Mouse (Mus musculus) intestine, embryonic 16.5 days (tissue): ENCODE results near the gene Naa50. TPM values are rescaled to one million over a fixed set of nuclear protein-coding genes. Genes with fewer than 3 reads are reported as not detected.

Experiments used
- ATAC-seq: fragments of 200-750 bp; cut with Nextera tagmentation; 2 replicates; pipeline ENCODE4 v1.8.0; 2017; ENCODE audit warnings: moderate TSS enrichment, moderate library complexity
- H3K27ac ChIP-seq: fragments of 300-500 bp; sonication (generic); 2 replicates; pipeline ENCODE4 v1.5.1; 2014; ENCODE audit warnings: mild to moderate bottlenecking, low read length
- H3K27me3 ChIP-seq: fragments of 300-500 bp; sonication (generic); replicated peaks from 2 replicates; pipeline ENCODE4 v1.6.1; 2014; ENCODE audit warnings: low read length, control low read depth, mixed read lengths; ENCODE audit not compliant: control insufficient read depth, insufficient read depth
- H3K36me3 ChIP-seq: fragments of 300-500 bp; sonication (generic); 2 replicates; pipeline ENCODE4 v1.6.1; 2014; ENCODE audit warnings: low read length, control low read depth; ENCODE audit not compliant: control insufficient read depth, insufficient read depth
- H3K4me1 ChIP-seq: fragments of 300-500 bp; sonication (generic); 2 replicates; pipeline ENCODE4 v1.6.1; 2014; ENCODE audit warnings: low read length, control low read depth, mixed read lengths; ENCODE audit not compliant: control insufficient read depth, insufficient read depth
- H3K4me2 ChIP-seq: fragments of 300-500 bp; sonication (generic); 2 replicates; pipeline ENCODE4 v1.6.1; 2014; ENCODE audit warnings: low read depth, low read length, control low read depth
- H3K4me3 ChIP-seq: fragments of 300-500 bp; sonication (generic); 2 replicates; pipeline ENCODE4 v1.5.1; 2014; ENCODE audit warnings: mild to moderate bottlenecking, low read length
- H3K9ac ChIP-seq: fragments of 300-500 bp; sonication (generic); 2 replicates; pipeline ENCODE4 v1.6.1; 2014; ENCODE audit warnings: low read depth, low read length
- H3K9me3 ChIP-seq: fragments of 300-500 bp; sonication (generic); 2 replicates; pipeline ENCODE4 v1.6.1; 2016; ENCODE audit warnings: low read length, control low read depth; ENCODE audit not compliant: control insufficient read depth
- WGBS: fragments of 180-500 bp; shearing (Covaris S2); extraction: QIAGEN DNeasy Blood & Tissue Kit; methylation state at CpG from one replicate; pipeline ENCODE4 v1.1.7; 2014; 5-methylcytosine and 5-hydroxymethylcytosine counted together
- polyA plus RNA-seq: library from polyadenylated mRNA; unstranded; fragments of >200 nt; fragmentation: Nextera tagmentation; extraction: Ambion mirVana; gene quantifications from 2 replicates; pipeline ENCODE4 v1.2.1, GENCODE M21; 2015

Naa50 gene
- polyA plus RNA-seq, result 76.3 and 82.6 TPM in 2 replicates

GRCm38 (mm10) chr16:44139536-44140185, at the start of gene Naa50, which contains the start of gene Atp6v1a:
Gene Naa50, plus strand, starts transcription at chr16:44139830.
Gene Atp6v1a, minus strand, starts transcription at chr16:44139705.
- no peaks in the 10 kb centered on the region for H3K9me3 ChIP-seq
- peak; percentile 87 for ATAC-seq
- peak within 1 kb of the TSS; percentile 95 for H3K4me3 ChIP-seq
- peak within 1 kb of the TSS; percentile 92 for H3K9ac ChIP-seq
- H3K4me1 ChIP-seq, result peaks cover 8% of the 10 kb centered on the region; the same call in 1 of the 2 replicates
- WGBS, result under 1% methylated on average over 64 of the region's 71 CpGs
- H3K4me2 ChIP-seq, result peak within 1 kb of the TSS; percentile 82
- H3K27ac ChIP-seq, result peak within 1 kb of the TSS; percentile 98
- no peaks in the 10 kb centered on the region for H3K36me3 ChIP-seq
- no peaks in the 10 kb centered on the region for H3K27me3 ChIP-seq

GRCm38 (mm10) chr16:44099377-44099776, 40.3 kb upstream of the Naa50 start:
- no peak for ATAC-seq
- Histone ChIP-seq H3K27me3 (no peaks in the 10 kb centered on the region), H3K4me2 (no peak overlapping the region), H3K9me3 (no peaks in the 10 kb centered on the region), H3K9ac (no peak overlapping the region), H3K27ac (no peak overlapping the region), H3K36me3 (peaks cover 36% of the 10 kb centered on the region), H3K4me3 (no peak overlapping the region), H3K4me1 (no peaks in the 10 kb centered on the region)
- WGBS, result 94% methylated on average over 7 of the region's 7 CpGs

GRCm38 (mm10) chr16:44101181-44101710, 38.4 kb upstream of the Naa50 start:
- no peak overlapping the region for H3K27ac ChIP-seq
- no peak overlapping the region for H3K9ac ChIP-seq
- no peaks in the 10 kb centered on the region for H3K4me1 ChIP-seq
- H3K4me2 ChIP-seq, result no peak overlapping the region
- H3K4me3 ChIP-seq, result no peak overlapping the region
- H3K9me3 ChIP-seq, result no peaks in the 10 kb centered on the region
- H3K36me3 ChIP-seq, result peaks cover 34% of the 10 kb centered on the region
- WGBS, result 84% methylated on average over 12 of the region's 12 CpGs
- H3K27me3 ChIP-seq, result no peaks in the 10 kb centered on the region
- no peak for ATAC-seq

- Histone ChIP-seq H3K4me2 (no peak overlapping the region), H3K27me3 (no peaks in the 10 kb centered on the region), H3K36me3 (peaks cover 37% of the 10 kb centered on the region), H3K9ac (no peak overlapping the region), H3K4me1 (no peaks in the 10 kb centered on the region), H3K27ac (no peak overlapping the region), H3K9me3 (no peaks in the 10 kb centered on the region), H3K4me3 (no peak overlapping the region)
- no peak for ATAC-seq
- WGBS, result 93% methylated on average over 2 of the region's 2 CpGs
These were observed 36.7 kb upstream of the Naa50 start for GRCm38 (mm10) chr16:44102925-44103324.

- peaks cover 34% of the 10 kb centered on the region for H3K36me3 ChIP-seq
- H3K4me2 ChIP-seq, result no peak overlapping the region
- ATAC-seq, result no peak
- WGBS, result 90% methylated on average over 18 of the region's 18 CpGs
- no peaks in the 10 kb centered on the region for H3K27me3 ChIP-seq
- no peaks in the 10 kb centered on the region for H3K9me3 ChIP-seq
- H3K27ac ChIP-seq, result no peak overlapping the region
- H3K4me1 ChIP-seq, result no peaks in the 10 kb centered on the region
- no peak overlapping the region for H3K4me3 ChIP-seq
- H3K9ac ChIP-seq, result no peak overlapping the region
These were observed 35.5 kb upstream of the Naa50 start for GRCm38 (mm10) chr16:44103806-44104766.

GRCm38 (mm10) chr16:44105211-44105610, 34.4 kb upstream of the Naa50 start:
- 70% methylated on average over 2 of the region's 2 CpGs for WGBS

GRCm38 (mm10) chr16:44109002-44109401, 30.6 kb upstream of the Naa50 start:
- peaks cover 21% of the 10 kb centered on the region for H3K36me3 ChIP-seq
- ATAC-seq, result peak; percentile 80

More at GRCm38 (mm10) chr16:44105211-44105610, 34.4 kb upstream of the Naa50 start:
- Histone ChIP-seq H3K27ac (no peak overlapping the region), H3K9ac (no peak overlapping the region), H3K9me3 (no peaks in the 10 kb centered on the region), H3K27me3 (no peaks in the 10 kb centered on the region), H3K4me3 (no peak overlapping the region), H3K4me1 (no peaks in the 10 kb centered on the region), H3K36me3 (peaks cover 32% of the 10 kb centered on the region), H3K4me2 (no peak overlapping the region)
- no peak for ATAC-seq

GRCm38 (mm10) chr16:44119753-44120501, 19.7 kb upstream of the Naa50 start:
- Histone ChIP-seq H3K9me3 (no peaks in the 10 kb centered on the region), H3K4me3 (no peak overlapping the region), H3K4me1 (0 out of 2 replicates have a peak, but pooled peaks cover 2% of the 10 kb centered on the region), H3K4me2 (no peak overlapping the region), H3K9ac (no peak overlapping the region), H3K27ac (no peak overlapping the region), H3K27me3 (no peaks in the 10 kb centered on the region), H3K36me3 (no peaks in the 10 kb centered on the region)
- WGBS, result 84% methylated on average over 7 of the region's 7 CpGs
- no peak for ATAC-seq

More at GRCm38 (mm10) chr16:44109002-44109401, 30.6 kb upstream of the Naa50 start:
- Histone ChIP-seq H3K27me3 (no peaks in the 10 kb centered on the region), H3K9ac (no peak overlapping the region), H3K27ac (peak overlapping the region; percentile 69), H3K4me1 (no peaks in the 10 kb centered on the region), H3K4me3 (no peak overlapping the region), H3K4me2 (no peak overlapping the region), H3K9me3 (no peaks in the 10 kb centered on the region)
- WGBS, result 47% methylated on average over 4 of the region's 4 CpGs
